Mouse (Mus musculus) gastrocnemius, adult 2 months (tissue): ENCODE results near the gene Pou2f2. TPM values are rescaled to one million over a fixed set of nuclear protein-coding genes. Genes with fewer than 3 reads are reported as not detected.
A peak's percentile ranks its signal among the peaks of the same experiment; 100 is the strongest.

ENCODE experiments used
- DNase-seq: peaks from one replicate; pipeline ENCODE4 v3.0.0; 2022
- H3K27ac ChIP-seq: fragments of 200-600 bp; 2 replicates; pipeline ENCODE4 v1.8.1; 2022; ENCODE audit warnings: mild to moderate bottlenecking
- H3K4me3 ChIP-seq: fragments of 200-600 bp; 2 replicates; pipeline ENCODE4 v1.8.1; 2022; ENCODE audit warnings: mild to moderate bottlenecking, moderate library complexity
- CTCF ChIP-seq: fragments of 200-600 bp; IDR thresholded peaks from 2 replicates; pipeline ENCODE4 v1.8.1; 2022; ENCODE audit warnings: antibody characterized with exemption, mild to moderate bottlenecking, moderate library complexity
- intact Hi-C: fragments of 180-260 bp; cut with DNase I; formaldehyde crosslinking; loops from one replicate; pipeline ENCODE4 v1.15.1; 2025
- long read RNA-seq, 2 experiments: library from polyadenylated mRNA; stranded (forward); transcript quantifications; one replicate each; pipeline ENCODE4 v2.0.0; 2021
- total RNA-seq, 2 experiments: library from RNA; stranded (reverse); gene quantifications; 2 replicates each; pipeline ENCODE4 v1.2.3; 2021

The Pou2f2 gene
- under 1 TPM; 0.08 to 0.13 TPM for total RNA-seq
- long read RNA-seq, experiment 1: 0 reads
- long read RNA-seq, experiment 2: 0 reads

DNA sequence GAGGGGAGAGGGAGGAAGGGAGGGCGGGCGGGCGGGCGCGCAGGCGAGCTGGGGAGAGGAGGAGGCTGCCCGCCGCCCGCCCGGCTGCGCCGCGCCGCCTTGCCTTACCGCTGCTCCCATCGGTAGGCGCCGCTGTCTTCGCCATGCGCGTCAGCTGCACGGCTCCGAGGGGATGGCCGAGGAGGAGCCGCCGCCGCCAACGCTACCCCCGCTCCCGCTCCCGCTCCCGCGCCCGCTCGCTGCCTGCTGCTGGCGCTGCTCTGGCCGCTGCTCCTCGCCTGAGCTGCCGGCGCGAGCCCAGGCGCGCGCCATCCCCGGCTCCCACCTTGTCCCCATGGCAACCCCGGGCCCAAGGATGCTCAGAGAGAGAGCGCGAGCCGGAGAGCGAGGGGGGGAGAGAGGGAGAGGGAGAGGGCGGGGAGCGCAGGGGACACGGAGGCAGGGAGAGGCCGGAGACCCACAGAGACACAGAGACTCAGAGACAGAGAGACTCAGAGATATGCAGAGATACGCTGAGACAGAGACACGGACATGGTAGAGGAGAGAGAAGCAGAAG lies at the start of gene Pou2f2:
Gene Pou2f2, minus strand, starts transcription at position 121 of the 556 bp plus-strand sequence.
- no peak within 1 kb of the TSS for H3K27ac ChIP-seq
- TF ChIP-seq CTCF: peak; percentile 55
- peak; percentile 81 for DNase-seq
- intact Hi-C loops: no loop called here
- peak within 1 kb of the TSS; percentile 76 for H3K4me3 ChIP-seq

DNA sequence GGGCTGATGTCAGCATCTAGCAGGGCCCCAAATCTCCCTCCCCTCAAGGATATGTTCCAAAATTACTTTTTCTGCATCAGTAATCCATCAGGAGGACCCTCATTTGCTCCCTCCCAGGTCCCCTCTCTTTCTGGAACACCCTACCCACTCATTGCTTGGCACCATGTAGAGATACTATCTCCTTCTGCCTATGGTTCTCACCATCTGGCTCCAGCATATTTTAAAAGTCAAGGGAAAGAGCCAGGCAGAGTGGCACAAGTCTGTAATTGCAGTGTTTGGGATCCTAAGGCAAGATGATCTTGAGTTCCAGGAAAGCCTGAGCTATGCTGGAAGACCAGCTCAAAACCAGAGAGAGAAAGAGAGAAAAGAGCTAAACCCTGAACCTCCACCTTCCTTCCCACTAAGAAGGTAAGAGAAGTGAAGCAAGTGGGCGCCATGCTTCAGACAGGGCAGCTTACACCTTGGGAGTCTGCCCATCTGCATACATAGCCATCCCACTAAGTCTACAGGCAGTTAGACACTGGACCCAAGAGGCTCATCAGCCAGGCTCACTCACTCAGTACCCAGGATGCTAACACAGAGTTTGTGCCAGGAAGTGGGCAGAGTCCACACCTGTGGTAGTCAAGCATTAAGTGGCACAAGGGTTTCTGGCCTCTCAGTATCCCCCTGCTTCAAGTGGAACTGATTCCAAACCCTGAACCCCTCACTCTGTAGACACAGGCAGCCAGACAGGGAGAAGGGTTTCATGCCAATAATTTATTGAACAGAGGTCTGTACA lies 48.2 kb upstream of the Pou2f2 start:
- intact Hi-C loops: no loop called here
- no peak for DNase-seq

DNA sequence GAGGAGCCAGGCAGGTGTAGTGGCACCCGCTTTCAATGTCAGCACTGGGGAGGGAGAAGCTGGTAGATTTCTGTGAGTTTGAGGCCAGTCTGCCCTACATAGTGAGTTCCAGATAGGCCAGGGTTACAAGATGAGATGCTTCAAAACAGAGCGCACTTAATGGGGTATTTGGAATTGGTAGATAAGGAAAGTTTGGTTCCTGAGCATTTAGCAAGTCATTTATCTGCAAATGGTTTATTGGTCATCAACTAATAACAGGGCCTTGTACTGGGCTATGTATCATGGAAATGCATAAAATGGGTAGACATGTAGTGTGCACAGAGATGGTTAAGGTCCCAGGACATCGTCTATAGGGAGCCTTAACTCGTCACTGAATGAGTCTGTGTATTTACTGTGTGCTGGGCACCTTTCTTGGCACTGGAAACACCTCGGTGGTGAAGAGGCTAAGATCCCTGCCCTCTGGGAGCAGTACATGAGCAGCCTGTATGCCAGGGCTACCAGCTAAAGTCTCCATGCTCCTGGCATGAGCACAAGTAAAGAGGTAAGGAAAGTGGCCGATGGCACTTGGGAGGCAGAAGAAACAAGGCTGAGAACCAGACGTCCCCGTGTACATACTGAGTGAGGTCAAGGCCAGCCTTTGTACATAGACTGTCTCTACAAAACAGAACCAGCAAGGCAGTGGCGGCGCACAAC lies 42.9 kb upstream of the Pou2f2 start:
- peak overlapping the region; percentile 83 for H3K4me3 ChIP-seq
- 0 out of 2 replicates have a peak overlapping the region, but pooled peaks have one; percentile 95 for H3K27ac ChIP-seq
- no peak for TF ChIP-seq CTCF
- intact Hi-C loops: no loop called here
- no peak for DNase-seq

More for the DNA sequence above, 48.2 kb upstream of the Pou2f2 start:
- TF ChIP-seq CTCF: no peak
- H3K4me3 ChIP-seq: no peak overlapping the region
- no peak overlapping the region for H3K27ac ChIP-seq

DNA sequence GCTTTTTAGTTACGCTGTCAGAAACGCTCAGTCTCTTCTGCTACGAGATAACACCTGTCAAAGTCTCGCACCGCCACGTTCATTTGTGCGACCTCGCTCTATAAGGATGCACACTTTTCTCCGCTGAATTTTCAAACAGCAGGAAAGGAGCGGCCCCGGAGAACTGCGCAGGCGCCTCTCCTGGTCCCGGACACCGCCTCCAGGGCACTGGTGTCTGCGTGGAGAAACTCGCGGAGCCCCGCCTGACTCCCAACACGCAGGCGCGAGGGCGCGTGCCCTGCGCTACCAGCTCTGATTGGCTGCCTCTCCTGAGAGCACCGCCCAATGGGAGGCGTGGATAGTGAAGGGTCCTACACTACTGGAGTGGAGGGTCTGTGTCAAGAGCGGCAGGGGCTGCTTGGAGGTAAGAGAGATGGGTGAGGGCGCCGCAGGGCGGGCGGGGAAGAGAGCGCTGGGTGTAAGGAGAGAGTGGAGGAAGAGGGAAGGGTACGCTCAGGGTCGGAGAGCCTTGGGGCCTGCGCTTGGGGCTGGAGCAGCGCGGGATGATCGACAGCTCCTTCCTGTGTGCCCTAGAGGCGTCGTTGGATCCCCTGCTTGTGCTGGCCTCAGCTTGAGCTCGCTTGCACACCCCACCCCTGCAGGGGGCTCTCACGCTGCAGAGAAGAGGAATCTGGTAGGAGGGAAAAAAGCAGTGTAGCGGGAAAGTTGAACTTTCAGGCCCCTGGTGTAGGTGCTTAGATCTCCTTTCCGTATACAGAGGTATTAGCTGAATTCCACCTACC lies 41.8 kb upstream of the Pou2f2 start, which contains the start of gene Zfp526:
Gene Zfp526, plus strand, starts transcription at position 324 of the 782 bp plus-strand sequence.
- TF ChIP-seq CTCF: no peak
- H3K4me3 ChIP-seq: peak within 1 kb of the TSS; percentile 83
- H3K27ac ChIP-seq: peak within 1 kb of the TSS; percentile 95
- DNase-seq: peak; percentile 99
- intact Hi-C loops: loop anchor here (2.0 kb wide), 2 partner anchors 16 to 144 kb away; partner anchors contain the start of gene Gsk3a

DNA sequence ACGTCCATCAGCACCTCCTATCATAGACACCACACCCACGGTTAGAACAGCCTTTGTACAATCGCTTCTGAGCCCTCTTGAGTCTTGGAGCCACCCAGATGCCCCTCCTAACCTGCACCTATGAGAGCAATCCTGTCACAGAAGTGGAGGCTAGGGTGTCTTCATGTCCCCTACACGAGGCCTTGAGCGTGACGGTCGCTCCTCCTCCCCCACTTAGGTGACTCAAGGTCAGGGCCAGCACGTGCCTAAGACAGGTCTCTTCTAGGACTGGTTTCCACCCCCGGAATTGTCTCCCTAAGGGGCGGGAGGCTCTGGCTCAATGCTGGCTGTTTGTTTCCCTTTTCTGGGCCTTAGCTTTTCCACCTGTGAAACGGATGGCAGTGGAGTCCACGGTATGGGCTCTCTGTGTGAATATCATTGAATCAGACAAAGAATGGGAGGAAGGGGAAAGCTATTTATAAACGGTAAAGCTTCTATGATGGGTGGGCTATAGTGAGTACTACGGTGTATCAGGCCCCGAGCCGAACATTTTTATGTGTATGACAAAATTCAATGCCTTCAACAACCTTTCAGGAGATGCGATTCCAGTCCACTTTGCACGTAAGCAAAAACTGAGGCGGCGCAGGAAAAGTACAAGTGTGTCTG lies 41.1 kb upstream of the Pou2f2 start, which contains the start of gene Dedd2:
Gene Dedd2, minus strand, starts transcription at position 159 of the 645 bp plus-strand sequence.
- peak within 1 kb of the TSS; percentile 83 for H3K4me3 ChIP-seq
- intact Hi-C loops: loop anchor here (2.0 kb wide), 2 partner anchors 16 to 144 kb away; partner anchors contain the start of gene Gsk3a
- H3K27ac ChIP-seq: peak within 1 kb of the TSS; percentile 95
- TF ChIP-seq CTCF: no peak
- peak; percentile 53 for DNase-seq

DNA sequence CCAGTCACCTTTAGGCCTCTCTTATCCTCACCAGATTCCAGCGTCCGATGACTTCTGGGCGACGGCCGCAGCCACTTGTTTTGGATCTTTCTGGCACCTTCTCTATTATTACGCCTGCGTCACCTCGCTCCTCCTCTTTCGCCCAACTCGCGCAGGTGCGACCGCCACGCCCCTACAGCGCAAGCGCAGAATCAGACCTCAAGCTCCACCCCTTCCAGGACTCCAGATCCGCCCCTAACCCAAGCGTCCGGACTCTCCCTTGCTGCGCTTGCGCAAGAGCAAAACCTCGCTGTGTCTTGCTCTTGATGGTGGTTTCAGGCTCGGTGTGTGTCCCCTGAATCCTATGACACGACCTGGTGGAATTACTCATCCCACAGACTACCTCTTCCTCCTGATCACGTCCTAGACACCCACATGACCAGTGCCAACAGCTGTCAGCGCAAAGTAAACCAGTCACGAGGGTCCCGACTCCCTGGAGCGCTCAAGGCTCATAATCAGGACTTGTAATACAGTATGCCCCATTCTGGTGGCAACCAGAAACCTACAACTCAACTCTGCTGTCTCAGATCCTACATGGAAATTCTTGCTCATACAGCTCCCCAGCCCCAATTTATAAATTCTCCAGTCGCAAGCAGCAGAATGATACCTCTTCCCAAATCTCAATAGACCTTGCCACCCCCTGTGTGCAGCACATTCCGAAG lies 40.4 kb upstream of the Pou2f2 start:
- intact Hi-C loops: loop anchor here (2.0 kb wide), 2 partner anchors 17 to 143 kb away; partner anchors contain the start of gene Gsk3a
- H3K4me3 ChIP-seq: peak overlapping the region; percentile 83
- peak; percentile 97 for DNase-seq

DNA sequence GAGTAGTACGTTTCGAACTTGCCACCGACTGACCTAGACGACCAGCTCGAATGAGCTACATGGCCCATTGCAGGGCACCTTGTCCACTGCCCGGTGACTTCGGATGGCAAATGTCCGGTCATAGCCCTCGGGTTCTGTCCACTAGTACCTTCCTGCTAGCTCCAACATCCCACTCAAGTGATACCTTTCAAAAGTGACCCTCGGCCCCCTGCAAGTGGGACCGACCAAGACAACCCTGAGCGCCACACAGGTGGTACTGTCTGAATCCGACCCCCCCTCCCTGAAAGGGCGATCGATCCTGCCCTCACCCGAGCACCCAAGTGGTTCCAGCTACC lies 39.9 kb upstream of the Pou2f2 start:
- intact Hi-C loops: no loop called here
- Histone ChIP-seq H3K4me3 (peak overlapping the region; percentile 83), H3K27ac (peak overlapping the region; percentile 95)
- TF ChIP-seq CTCF: no peak
- no peak for DNase-seq

More for the DNA sequence above, 40.4 kb upstream of the Pou2f2 start:
- peak overlapping the region; percentile 95 for H3K27ac ChIP-seq
- no peak for TF ChIP-seq CTCF

DNA sequence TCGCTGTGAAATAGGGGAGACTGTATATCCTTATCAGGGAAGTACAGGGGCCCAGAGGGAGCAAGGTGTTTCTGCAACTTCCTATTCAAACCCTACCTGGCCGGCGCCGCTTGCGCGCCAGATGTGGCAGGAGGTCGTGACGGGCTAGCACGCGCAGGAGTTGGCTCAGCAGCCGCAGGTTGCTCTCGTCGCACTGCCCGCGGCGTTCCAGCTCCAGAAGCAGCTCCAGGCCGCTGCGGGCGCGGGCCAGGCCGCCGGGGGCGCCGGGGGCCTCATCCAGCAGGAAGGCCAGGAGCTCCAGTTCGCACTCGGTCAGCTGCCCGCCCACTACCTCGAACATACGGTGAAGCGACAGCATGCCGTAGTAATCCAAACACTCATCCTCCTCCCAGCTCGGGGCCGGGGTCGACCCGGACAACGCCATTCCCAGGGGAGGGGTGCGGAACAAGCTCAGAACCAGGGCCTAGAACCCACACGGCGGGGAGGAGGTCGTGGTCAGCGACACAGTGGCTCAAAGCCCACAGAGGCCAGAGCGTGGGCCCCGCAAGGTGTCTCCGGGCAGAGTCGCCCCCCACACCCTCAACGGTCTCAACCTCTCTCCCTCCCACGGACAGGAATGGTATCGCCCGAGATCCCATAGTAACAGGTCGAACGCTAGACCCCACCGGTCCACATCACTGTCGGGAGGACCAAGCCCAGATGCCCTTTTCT lies 39.3 kb upstream of the Pou2f2 start:
- peak; percentile 23; the same call in 1 of the 2 replicates for TF ChIP-seq CTCF
- intact Hi-C loops: no loop called here
- peak; percentile 62 for DNase-seq

DNA sequence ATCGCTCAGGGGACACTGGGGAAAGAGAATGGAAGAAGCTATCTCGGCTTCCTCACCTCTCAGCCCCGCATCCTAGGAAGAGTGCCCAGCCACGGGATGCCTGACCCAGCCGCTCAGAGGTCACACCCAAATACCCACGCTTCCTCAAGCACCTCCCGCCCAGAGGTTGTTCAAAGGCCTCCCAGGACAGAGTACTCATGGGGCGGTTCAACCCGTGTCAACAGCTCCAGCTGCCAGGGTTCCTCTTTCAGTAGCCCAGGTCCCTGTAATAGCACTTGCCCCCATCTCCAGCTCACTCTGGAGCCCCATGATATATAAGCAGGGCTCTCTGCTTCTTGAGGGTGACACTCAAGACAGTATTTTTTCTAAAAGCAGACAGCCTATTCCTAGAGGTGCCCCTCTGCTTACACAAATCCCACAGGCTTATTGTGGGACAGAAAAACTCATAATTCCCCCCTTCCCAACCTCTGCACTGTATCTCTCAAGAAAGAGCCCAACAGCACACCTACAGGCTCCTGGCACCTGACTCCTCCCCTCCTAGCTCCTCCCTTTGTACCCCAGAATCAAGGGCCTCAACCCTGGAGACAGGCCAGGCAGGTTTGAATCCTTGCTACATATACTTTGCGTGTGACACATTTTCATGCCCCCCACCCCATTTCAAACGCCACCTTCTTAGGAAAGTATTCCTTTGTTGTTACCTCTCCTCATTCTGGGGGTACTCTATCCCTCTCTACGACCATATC lies 38.3 kb upstream of the Pou2f2 start:
- intact Hi-C loops: no loop called here
- peak overlapping the region; percentile 83; the same call in 1 of the 2 replicates for H3K4me3 ChIP-seq
- no peak for TF ChIP-seq CTCF

More for the DNA sequence above, 39.3 kb upstream of the Pou2f2 start:
- Histone ChIP-seq H3K27ac (peak overlapping the region; percentile 95), H3K4me3 (peak overlapping the region; percentile 83)

DNA sequence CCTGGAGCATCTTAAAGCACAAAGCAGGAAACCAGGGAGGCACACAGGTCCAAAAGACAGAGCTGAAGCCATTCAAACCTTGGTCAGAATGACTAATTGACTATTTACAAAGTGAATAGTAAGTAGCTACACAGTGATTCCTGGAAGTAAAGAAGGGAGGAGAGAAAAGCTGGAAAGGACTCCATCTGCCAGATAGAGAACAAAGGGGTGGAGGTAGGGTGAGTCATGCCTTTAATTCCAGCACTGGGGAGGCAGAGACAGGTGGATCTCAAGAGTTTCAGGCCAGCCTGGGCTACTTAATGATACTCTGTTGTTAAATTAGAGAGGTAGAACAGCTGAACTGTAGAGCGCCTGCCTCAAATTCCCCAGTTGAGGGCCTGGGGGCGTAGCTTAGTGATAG lies 34.6 kb upstream of the Pou2f2 start:
- no peak for TF ChIP-seq CTCF
- no peak for DNase-seq
- Histone ChIP-seq H3K4me3 (no peak overlapping the region), H3K27ac (no peak overlapping the region)
- intact Hi-C loops: no loop called here

More for the DNA sequence above, 38.3 kb upstream of the Pou2f2 start:
- no peak for DNase-seq
- H3K27ac ChIP-seq: 0 out of 2 replicates have a peak overlapping the region, but pooled peaks have one; percentile 95
